Mouse (Mus musculus): ENCODE results near the gene Tiam2. TPM values are rescaled to one million over a fixed set of nuclear protein-coding genes. Genes with fewer than 3 reads are reported as not detected.

Gene Tiam2
- total RNA-seq, 2 experiments from 2014 or later, result 1.1 to 1.3 TPM

Other genes starting within 250 kb of the Tiam2 start
- 52.0 and 61.2 TPM in 2 replicates for gene Scaf8, start 211.6 kb upstream of the Tiam2 start, total RNA-seq (2014; fragmentation: Nextera tagmentation)
- 40.1 and 52.9 TPM in 2 replicates for gene Scaf8, start 211.6 kb upstream of the Tiam2 start, total RNA-seq (2017)
- not detected in 2 replicates for gene Cldn20, start 206.0 kb downstream of the Tiam2 start, total RNA-seq (2014; fragmentation: Nextera tagmentation)
- 1.3 TPM in 1 of 2 replicates, not detected in the other for gene Cldn20, start 206.0 kb downstream of the Tiam2 start, total RNA-seq (2017)
- gene Tfb1m, start 231.2 kb downstream of the Tiam2 start, total RNA-seq (2014; fragmentation: Nextera tagmentation), result 25.2 and 27.2 TPM in 2 replicates
- 18.2 and 20.5 TPM in 2 replicates for gene Tfb1m, start 231.2 kb downstream of the Tiam2 start, total RNA-seq (2017)

Data from megakaryocyte-erythroid progenitor cell, adult 5-6 weeks (primary cell).